Mouse (Mus musculus): Measurements from ENCODE around the gene Creb3.
"Not testable (repeated sequence)": the region's sequence is repeated elsewhere in the genome, so short reads cannot be mapped to it uniquely, and the experiment has no call there.

Gene Creb3

DNA sequence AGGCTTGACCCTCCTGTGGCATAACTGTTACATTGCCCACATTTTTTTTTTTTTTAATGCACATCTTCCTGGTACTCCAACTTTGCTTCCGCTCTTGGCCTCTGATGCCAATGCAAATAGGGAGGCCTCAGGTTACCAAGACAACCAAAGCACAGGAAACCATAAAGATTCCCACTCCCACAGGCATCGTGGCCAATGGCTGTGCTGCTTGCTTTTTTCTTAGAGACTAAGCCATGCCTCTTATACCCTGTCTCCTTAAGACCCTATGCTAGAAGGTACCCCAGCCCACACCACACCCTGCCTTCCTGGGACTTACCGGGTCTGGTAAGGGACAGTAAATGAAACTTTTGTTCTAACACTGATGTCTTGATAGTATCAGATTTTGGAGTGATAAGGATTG is 31.3 kb downstream of the Creb3 start:
- Histone ChIP-seq H3K4me1 (replicated peaks; ENCODE audit: low read depth, low read length) (no peaks in the 10 kb centered on the region), H3K27me3 (ENCODE audit: insufficient read depth, low read length) (peaks cover 2% of the 10 kb centered on the region; the same call in 1 of the 2 replicates), H3K4me3 (replicated peaks; ENCODE audit: low read length) (no peak overlapping the region), H3K9me3 (ENCODE audit: low read length) (no peaks in the 10 kb centered on the region), H3K36me3 (ENCODE audit: insufficient read depth, low read length) (no peaks in the 10 kb centered on the region)
- TF ChIP-seq POU5F1 (IDR thresholded peaks at IDR 0.05; ENCODE audit: borderline replicate concordance, low read length) (no peak), CTCF (conservative IDR thresholded peaks at IDR 0.05; ENCODE audit: low read length) (no peak), NANOG (IDR thresholded peaks at IDR 0.05; ENCODE audit: borderline replicate concordance, low read length) (no peak)

GRCm38 (mm10) chr4:43596597-43596996 is 34.5 kb downstream of the Creb3 start:
- H3K27me3 ChIP-seq (ENCODE audit: insufficient read depth, low read length); H3K4me1 ChIP-seq (replicated peaks; ENCODE audit: low read depth, low read length); H3K4me3 ChIP-seq (replicated peaks; ENCODE audit: low read length); H3K9me3 ChIP-seq (ENCODE audit: low read length); H3K36me3 ChIP-seq (ENCODE audit: insufficient read depth, low read length): not testable (repeated sequence)

GRCm38 (mm10) chr4:43598200-43598599 is 36.1 kb downstream of the Creb3 start:
- Histone ChIP-seq H3K4me1 (replicated peaks; ENCODE audit: low read depth, low read length) (no peaks in the 10 kb centered on the region), H3K9me3 (ENCODE audit: low read length) (peaks cover 4% of the 10 kb centered on the region; the same call in 1 of the 2 replicates), H3K4me3 (replicated peaks; ENCODE audit: low read length) (no peak overlapping the region), H3K36me3 (ENCODE audit: insufficient read depth, low read length) (no peaks in the 10 kb centered on the region), H3K27me3 (ENCODE audit: insufficient read depth, low read length) (no peaks in the 10 kb centered on the region)
- no peak for TF ChIP-seq POU5F1 (IDR thresholded peaks at IDR 0.05; ENCODE audit: borderline replicate concordance, low read length)
- TF ChIP-seq NANOG (IDR thresholded peaks at IDR 0.05; ENCODE audit: borderline replicate concordance, low read length), result no peak
- TF ChIP-seq CTCF (conservative IDR thresholded peaks at IDR 0.05; ENCODE audit: low read length), result no peak

DNA sequence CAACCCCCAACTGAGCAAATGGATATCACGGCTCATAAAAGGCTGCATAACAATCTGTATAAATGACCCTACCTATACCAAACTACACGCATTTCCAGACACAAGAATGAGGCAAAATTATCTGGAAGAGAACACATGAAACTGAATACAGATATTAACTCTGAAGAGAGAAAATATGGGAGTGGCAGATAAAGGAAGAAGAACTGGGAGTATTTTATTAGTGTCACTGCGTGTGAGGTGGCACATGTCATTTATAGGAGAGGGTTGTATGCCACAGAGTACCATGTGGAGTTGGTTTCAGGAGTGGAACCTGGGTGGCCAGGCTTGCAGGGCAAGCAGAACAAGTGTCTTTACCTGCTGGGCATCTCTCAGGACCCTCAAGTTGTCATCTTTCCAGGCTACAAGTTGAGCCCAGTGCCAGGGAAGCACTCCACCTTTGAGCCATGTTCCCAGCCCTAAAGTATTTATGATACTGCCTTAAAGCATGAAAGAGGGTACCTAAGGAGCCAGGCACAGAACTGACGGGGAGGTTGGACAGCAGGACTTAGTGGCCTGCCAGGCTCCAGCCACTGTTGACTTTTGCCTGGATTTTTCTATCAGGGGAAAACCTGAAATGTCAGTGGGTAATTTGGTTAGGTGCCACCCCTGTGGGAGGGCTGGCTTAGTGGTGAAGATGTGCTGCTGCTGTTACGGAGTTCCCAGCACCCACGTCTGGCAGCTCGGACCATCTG is 36.7 kb downstream of the Creb3 start:
- Histone ChIP-seq H3K4me3 (replicated peaks; ENCODE audit: low read length) (no peak overlapping the region), H3K36me3 (ENCODE audit: insufficient read depth, low read length) (no peaks in the 10 kb centered on the region), H3K9me3 (ENCODE audit: low read length) (peaks cover 4% of the 10 kb centered on the region; the same call in 1 of the 2 replicates), H3K4me1 (replicated peaks; ENCODE audit: low read depth, low read length) (no peaks in the 10 kb centered on the region), H3K27me3 (ENCODE audit: insufficient read depth, low read length) (no peaks in the 10 kb centered on the region)
- TF ChIP-seq CTCF (conservative IDR thresholded peaks at IDR 0.05; ENCODE audit: low read length), result no peak
- no peak for TF ChIP-seq POU5F1 (IDR thresholded peaks at IDR 0.05; ENCODE audit: borderline replicate concordance, low read length)
- no peak for TF ChIP-seq NANOG (IDR thresholded peaks at IDR 0.05; ENCODE audit: borderline replicate concordance, low read length)

DNA sequence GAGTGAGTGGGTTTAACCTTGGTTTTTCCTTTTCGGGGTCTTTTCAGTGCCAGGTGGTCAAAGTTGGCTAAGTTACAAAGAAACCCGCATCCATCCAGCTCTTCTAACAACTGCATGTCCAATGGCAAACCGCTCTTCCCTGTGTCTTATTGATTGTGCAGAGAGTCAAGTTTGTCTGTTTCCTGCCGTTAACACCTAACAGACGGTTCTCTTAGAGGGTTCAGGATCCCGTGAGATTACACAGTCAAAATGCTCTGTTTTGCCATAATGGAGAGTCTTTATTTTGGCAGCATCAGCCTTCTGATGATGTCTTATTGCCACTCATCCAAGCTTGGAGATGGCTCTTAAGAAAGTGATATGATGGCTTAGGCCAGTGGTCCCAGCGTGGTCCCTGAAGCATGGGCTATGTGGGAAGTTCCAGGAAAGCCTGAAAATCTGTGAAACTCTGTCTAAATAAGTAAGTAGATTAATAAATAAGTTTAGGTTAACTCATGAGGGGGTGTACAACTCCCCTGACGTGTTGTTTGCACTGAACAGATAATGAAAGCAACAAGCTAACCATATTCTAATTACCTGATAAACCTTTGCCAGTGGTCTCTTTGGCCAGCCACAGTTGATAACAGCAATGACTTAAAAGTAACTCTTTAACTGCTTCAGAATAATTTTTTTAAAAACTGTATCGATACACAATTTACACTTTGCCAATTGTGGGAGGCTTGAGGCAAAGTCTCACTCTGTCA is 38.2 kb downstream of the Creb3 start:
- Histone ChIP-seq H3K4me1 (replicated peaks; ENCODE audit: low read depth, low read length) (no peaks in the 10 kb centered on the region), H3K4me3 (replicated peaks; ENCODE audit: low read length) (no peak overlapping the region), H3K36me3 (ENCODE audit: insufficient read depth, low read length) (no peaks in the 10 kb centered on the region), H3K27me3 (ENCODE audit: insufficient read depth, low read length) (no peaks in the 10 kb centered on the region), H3K9me3 (ENCODE audit: low read length) (peaks cover 4% of the 10 kb centered on the region; the same call in 1 of the 2 replicates)
- TF ChIP-seq POU5F1 (IDR thresholded peaks at IDR 0.05; ENCODE audit: borderline replicate concordance, low read length) (no peak), NANOG (IDR thresholded peaks at IDR 0.05; ENCODE audit: borderline replicate concordance, low read length) (no peak), CTCF (conservative IDR thresholded peaks at IDR 0.05; ENCODE audit: low read length) (no peak)

DNA sequence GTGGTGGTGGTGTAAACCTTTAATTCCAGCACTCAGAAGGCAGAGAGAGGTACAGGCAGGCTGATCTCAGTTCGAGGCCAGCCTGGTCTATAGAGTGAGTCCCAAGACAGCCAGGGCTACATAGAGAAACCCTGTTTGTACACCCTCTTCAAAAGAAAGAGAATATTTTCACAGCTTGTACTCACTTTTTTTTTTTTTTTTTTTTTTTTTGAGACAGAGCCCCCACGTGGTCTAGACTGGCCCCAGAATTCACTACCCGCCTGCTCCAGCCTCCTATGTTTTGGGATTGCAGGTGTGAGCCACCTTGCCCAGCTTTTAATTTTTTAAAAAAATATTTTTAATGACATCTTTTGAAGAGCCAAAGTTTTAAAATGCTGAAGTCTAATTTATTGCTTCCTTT is 42.0 kb downstream of the Creb3 start:
- Histone ChIP-seq H3K36me3 (ENCODE audit: insufficient read depth, low read length) (no peaks in the 10 kb centered on the region), H3K9me3 (ENCODE audit: low read length) (peaks cover under 1% of the 10 kb centered on the region; the same call in 1 of the 2 replicates), H3K27me3 (ENCODE audit: insufficient read depth, low read length) (no peaks in the 10 kb centered on the region), H3K4me1 (replicated peaks; ENCODE audit: low read depth, low read length) (no peaks in the 10 kb centered on the region), H3K4me3 (replicated peaks; ENCODE audit: low read length) (no peak overlapping the region)
- TF ChIP-seq NANOG (IDR thresholded peaks at IDR 0.05; ENCODE audit: borderline replicate concordance, low read length) (no peak), CTCF (conservative IDR thresholded peaks at IDR 0.05; ENCODE audit: low read length) (no peak), POU5F1 (IDR thresholded peaks at IDR 0.05; ENCODE audit: borderline replicate concordance, low read length) (no peak)

DNA sequence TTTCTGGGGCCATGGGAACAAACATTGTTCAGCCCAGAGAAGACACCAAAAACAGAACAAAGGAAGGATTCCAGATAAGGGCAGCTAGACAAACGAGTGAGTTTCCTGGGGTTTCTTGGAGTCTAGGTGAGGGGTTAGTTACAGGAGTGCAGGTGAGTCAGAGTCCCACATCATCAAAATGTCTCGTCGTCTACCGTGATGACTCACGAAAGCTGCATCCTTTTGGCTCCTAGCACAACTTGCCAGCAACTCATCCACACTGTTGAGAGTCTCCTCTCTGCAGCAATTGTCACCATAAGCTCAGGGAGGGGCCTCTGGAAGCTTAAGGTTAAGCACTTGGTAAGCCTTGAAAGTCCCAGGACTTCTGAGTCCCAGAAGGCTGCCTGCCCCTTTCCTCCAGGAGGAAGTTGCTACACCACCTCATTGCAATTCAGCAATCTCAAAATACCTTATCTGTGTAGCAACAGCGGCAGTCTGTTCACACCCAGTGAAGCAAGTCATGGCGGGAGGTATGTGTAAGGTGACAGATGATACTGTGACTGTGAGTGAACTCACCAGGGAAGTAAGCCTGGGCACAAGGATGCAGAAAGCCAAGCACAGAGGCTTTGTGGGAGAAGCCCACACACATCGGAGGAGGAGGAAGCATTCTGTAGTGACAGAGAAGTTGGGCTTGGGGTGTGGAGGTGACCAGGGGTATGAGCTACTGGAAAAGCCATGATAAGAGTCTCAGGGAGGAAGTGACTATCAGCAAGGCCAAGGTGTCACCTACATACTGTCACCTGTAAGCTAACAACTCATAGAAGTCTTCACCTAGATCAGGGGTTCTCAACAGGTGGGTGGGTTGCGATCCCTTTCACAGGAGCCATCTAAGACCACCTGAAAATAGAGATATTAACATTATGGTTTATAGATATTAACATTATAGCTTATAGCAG is 42.9 kb downstream of the Creb3 start:
- Histone ChIP-seq H3K4me1 (replicated peaks; ENCODE audit: low read depth, low read length) (no peaks in the 10 kb centered on the region), H3K36me3 (ENCODE audit: insufficient read depth, low read length) (no peaks in the 10 kb centered on the region), H3K9me3 (ENCODE audit: low read length) (no peaks in the 10 kb centered on the region), H3K27me3 (ENCODE audit: insufficient read depth, low read length) (no peaks in the 10 kb centered on the region), H3K4me3 (replicated peaks; ENCODE audit: low read length) (no peak overlapping the region)
- TF ChIP-seq NANOG (IDR thresholded peaks at IDR 0.05; ENCODE audit: borderline replicate concordance, low read length) (no peak), POU5F1 (IDR thresholded peaks at IDR 0.05; ENCODE audit: borderline replicate concordance, low read length) (no peak), CTCF (conservative IDR thresholded peaks at IDR 0.05; ENCODE audit: low read length) (no peak)

GRCm38 (mm10) chr4:43612534-43612933 is 50.4 kb downstream of the Creb3 start:
- Histone ChIP-seq H3K36me3 (ENCODE audit: insufficient read depth, low read length) (no peaks in the 10 kb centered on the region), H3K9me3 (ENCODE audit: low read length) (peaks cover 5% of the 10 kb centered on the region; the same call in 1 of the 2 replicates), H3K4me1 (replicated peaks; ENCODE audit: low read depth, low read length) (no peaks in the 10 kb centered on the region), H3K27me3 (ENCODE audit: insufficient read depth, low read length) (0 out of 2 replicates have a peak, but pooled peaks cover 4% of the 10 kb centered on the region), H3K4me3 (replicated peaks; ENCODE audit: low read length) (no peak overlapping the region)
- TF ChIP-seq CTCF (conservative IDR thresholded peaks at IDR 0.05; ENCODE audit: low read length) (no peak), POU5F1 (IDR thresholded peaks at IDR 0.05; ENCODE audit: borderline replicate concordance, low read length) (no peak), NANOG (IDR thresholded peaks at IDR 0.05; ENCODE audit: borderline replicate concordance, low read length) (no peak)
